Mouse (Mus musculus) liver, embryonic 11.5 days (tissue): ENCODE data around the gene Unc119b. TPM values are rescaled to one million over a fixed set of nuclear protein-coding genes. Genes with fewer than 3 reads are reported as not detected.
"Not testable (repeated sequence)": the region's sequence is repeated elsewhere in the genome, so short reads cannot be mapped to it uniquely, and the experiment has no call there.

Source experiments
- ATAC-seq: fragments of 200-750 bp; cut with Nextera tagmentation; replicated peaks from 2 replicates; pipeline ENCODE4 v1.8.0; 2017; ENCODE audit warnings: moderate number of reproducible peaks, mild to moderate bottlenecking, moderate TSS enrichment, moderate library complexity; ENCODE audit not compliant: low FRiP score
- DNase-seq: peaks from one replicate; pipeline ENCODE4 v3.0.0-alpha.2; 2017; ENCODE audit warnings: low spot score
- H3K27ac ChIP-seq: fragments of 300-500 bp; sonication (generic); 2 replicates; pipeline ENCODE4 v1.5.1; 2014; ENCODE audit warnings: mild to moderate bottlenecking, low read depth, low read length, control low read depth
- H3K27me3 ChIP-seq: fragments of 300-500 bp; sonication (generic); replicated peaks from 2 replicates; pipeline ENCODE4 v1.6.1; 2014; ENCODE audit warnings: low read length, mixed read lengths; ENCODE audit not compliant: control insufficient read depth, insufficient read depth
- H3K36me3 ChIP-seq: fragments of 300-500 bp; sonication (generic); 2 replicates; pipeline ENCODE4 v1.6.1; 2014; ENCODE audit warnings: mild to moderate bottlenecking, low read length, moderate library complexity, mixed read lengths; ENCODE audit not compliant: control insufficient read depth, insufficient read depth
- H3K4me1 ChIP-seq: fragments of 300-500 bp; sonication (generic); replicated peaks from 2 replicates; pipeline ENCODE4 v1.6.1; 2014; ENCODE audit warnings: low read length, mixed read lengths; ENCODE audit not compliant: control insufficient read depth, insufficient read depth
- H3K4me2 ChIP-seq: fragments of 300-500 bp; sonication (generic); 2 replicates; pipeline ENCODE4 v1.6.1; 2014; ENCODE audit warnings: mild to moderate bottlenecking, control low read depth, moderate library complexity
- H3K4me3 ChIP-seq: fragments of 300-500 bp; sonication (generic); 2 replicates; pipeline ENCODE4 v1.5.1; 2014; ENCODE audit warnings: low read depth, low read length, control low read depth
- H3K9ac ChIP-seq: fragments of 300-500 bp; sonication (generic); 2 replicates; pipeline ENCODE4 v1.6.1; 2014; ENCODE audit warnings: low read depth, low read length, control low read depth
- H3K9me3 ChIP-seq: fragments of 300-500 bp; sonication (generic); 2 replicates; pipeline ENCODE4 v1.6.1; 2016; ENCODE audit warnings: low read length, inconsistent platforms, mixed read lengths; ENCODE audit not compliant: control insufficient read depth
- WGBS: fragments of 180-500 bp; shearing (Covaris S2); extraction: QIAGEN DNeasy Blood & Tissue Kit; methylation state at CpG from one replicate; pipeline ENCODE4 v1.1.7; 2014; 5-methylcytosine and 5-hydroxymethylcytosine counted together
- polyA plus RNA-seq: library from polyadenylated mRNA; unstranded; fragments of >200 nt; fragmentation: Nextera tagmentation; extraction: Ambion mirVana; gene quantifications from 2 replicates; pipeline ENCODE4 v1.2.1, GENCODE M21; 2014

The Unc119b gene
- polyA plus RNA-seq, 1 experiment from 2014 or later, result 26.8 TPM

GRCm38 (mm10) chr5:115168641-115169415 lies 34.1 kb upstream of the Unc119b start:
- Histone ChIP-seq H3K9ac (no peak overlapping the region; the same call in 1 of the 2 replicates), H3K27ac (no peak overlapping the region)
- no peak for ATAC-seq

GRCm38 (mm10) chr5:115167396-115167795 lies 32.6 kb upstream of the Unc119b start:
- ATAC-seq (no peak), DNase-seq (no peak)
- Histone ChIP-seq H3K27me3 (no peaks in the 10 kb centered on the region), H3K9ac (no peak overlapping the region), H3K36me3 (no peaks in the 10 kb centered on the region), H3K9me3 (no peaks in the 10 kb centered on the region), H3K27ac (peak overlapping the region; percentile 11; the same call in 1 of the 2 replicates), H3K4me1 (peaks cover 24% of the 10 kb centered on the region), H3K4me2 (no peak overlapping the region; the same call in 1 of the 2 replicates), H3K4me3 (no peak overlapping the region)
- 49% methylated on average over 6 of the region's 6 CpGs for WGBS

More at GRCm38 (mm10) chr5:115168641-115169415, 34.1 kb upstream of the Unc119b start:
- no peaks in the 10 kb centered on the region for H3K27me3 ChIP-seq
- H3K36me3 ChIP-seq, result no peaks in the 10 kb centered on the region
- H3K4me3 ChIP-seq, result no peak overlapping the region
- 52% methylated on average over 27 of the region's 27 CpGs for WGBS
- DNase-seq, result no peak
- no peak overlapping the region for H3K4me2 ChIP-seq
- H3K9me3 ChIP-seq, result no peaks in the 10 kb centered on the region
- peaks cover 21% of the 10 kb centered on the region for H3K4me1 ChIP-seq

- Histone ChIP-seq H3K27ac (0 out of 2 replicates have a peak overlapping the region, but pooled peaks have one; percentile 21), H3K9me3 (no peaks in the 10 kb centered on the region), H3K4me2 (no peak overlapping the region), H3K36me3 (no peaks in the 10 kb centered on the region), H3K4me3 (no peak overlapping the region), H3K9ac (no peak overlapping the region), H3K27me3 (no peaks in the 10 kb centered on the region), H3K4me1 (peaks cover 24% of the 10 kb centered on the region)
- no peak for DNase-seq
- no peak for ATAC-seq
- WGBS, result 78% methylated on average over 7 of the region's 7 CpGs
Measured at GRCm38 (mm10) chr5:115166815-115167194, 32.0 kb upstream of the Unc119b start.

GRCm38 (mm10) chr5:115165895-115166814 lies 31.4 kb upstream of the Unc119b start:
- Histone ChIP-seq H3K4me1 (peaks cover 29% of the 10 kb centered on the region), H3K27me3 (no peaks in the 10 kb centered on the region), H3K4me3 (no peak overlapping the region), H3K9ac (0 out of 2 replicates have a peak overlapping the region, but pooled peaks have one; percentile 32), H3K27ac (0 out of 2 replicates have a peak overlapping the region, but pooled peaks have one; percentile 21), H3K36me3 (no peaks in the 10 kb centered on the region), H3K4me2 (no peak overlapping the region), H3K9me3 (no peaks in the 10 kb centered on the region)
- no peak; the same call in 1 of the 2 replicates for ATAC-seq
- WGBS, result 62% methylated on average over 11 of the region's 11 CpGs
- no peak for DNase-seq

- no peaks in the 10 kb centered on the region for H3K36me3 ChIP-seq
- 58% methylated on average over 9 of the region's 9 CpGs for whole genome bisulfite sequencing
- no peak overlapping the region for H3K27ac ChIP-seq
- H3K4me3 ChIP-seq, result no peak overlapping the region
- H3K4me2 ChIP-seq, result no peak overlapping the region
- DNase-seq, result no peak
- no peaks in the 10 kb centered on the region for H3K9me3 ChIP-seq
- no peak for ATAC-seq
- no peaks in the 10 kb centered on the region for H3K27me3 ChIP-seq
- peaks cover 35% of the 10 kb centered on the region for H3K4me1 ChIP-seq
- H3K9ac ChIP-seq, result no peak overlapping the region
Measured at GRCm38 (mm10) chr5:115165351-115165750, 30.6 kb upstream of the Unc119b start.

GRCm38 (mm10) chr5:115164446-115164845 lies 29.7 kb upstream of the Unc119b start:
- not testable (repeated sequence) for H3K4me2 ChIP-seq, H3K4me3 ChIP-seq, ATAC-seq, DNase-seq, H3K27ac ChIP-seq, H3K9ac ChIP-seq, H3K27me3 ChIP-seq, H3K9me3 ChIP-seq, H3K36me3 ChIP-seq
- 77% methylated on average over 4 of the region's 4 CpGs for WGBS
- peaks cover 37% of the 10 kb centered on the region for H3K4me1 ChIP-seq

GRCm38 (mm10) chr5:115163563-115163962 lies 28.8 kb upstream of the Unc119b start:
- no peak overlapping the region for H3K4me3 ChIP-seq
- no peak overlapping the region for H3K27ac ChIP-seq
- no peak overlapping the region for H3K4me2 ChIP-seq
- H3K9me3 ChIP-seq, result no peaks in the 10 kb centered on the region
- WGBS, result 44% methylated on average over 8 of the region's 8 CpGs
- peaks cover 39% of the 10 kb centered on the region for H3K4me1 ChIP-seq
- H3K27me3 ChIP-seq, result no peaks in the 10 kb centered on the region
- DNase-seq (no peak), ATAC-seq (no peak)
- no peak overlapping the region for H3K9ac ChIP-seq
- no peaks in the 10 kb centered on the region for H3K36me3 ChIP-seq

- 60% methylated on average over 1 of the region's 1 CpGs for WGBS
- not testable (repeated sequence) for H3K4me3 ChIP-seq, ATAC-seq, H3K27ac ChIP-seq, H3K4me2 ChIP-seq, H3K36me3 ChIP-seq, H3K27me3 ChIP-seq, H3K9me3 ChIP-seq, H3K9ac ChIP-seq, DNase-seq
- peaks cover 28% of the 10 kb centered on the region for H3K4me1 ChIP-seq
Measured at GRCm38 (mm10) chr5:115161940-115162279, 27.1 kb upstream of the Unc119b start.
